Mouse (Mus musculus) liver, postnatal 0 days (tissue): ENCODE data around the gene Ypel2. TPM values are rescaled to one million over a fixed set of nuclear protein-coding genes. Genes with fewer than 3 reads are reported as not detected.

Experiments
- ATAC-seq: fragments of 200-750 bp; cut with Nextera tagmentation; 2 replicates; pipeline ENCODE4 v1.8.0; 2017; ENCODE audit warnings: mild to moderate bottlenecking, moderate library complexity
- DNase-seq: peaks from one replicate; pipeline ENCODE4 v3.0.0-alpha.2; 2016
- H3K27ac ChIP-seq: fragments of 300-500 bp; sonication (generic); 2 replicates; pipeline ENCODE4 v1.5.1; 2014; ENCODE audit warnings: antibody characterized with exemption, moderate library complexity, mild to moderate bottlenecking, low read depth
- H3K27me3 ChIP-seq: fragments of 300-500 bp; sonication (generic); 2 replicates; pipeline ENCODE4 v1.6.1; 2014; ENCODE audit warnings: low read length, control low read depth, mixed read lengths; ENCODE audit not compliant: insufficient read depth
- H3K36me3 ChIP-seq: fragments of 300-500 bp; sonication (generic); replicated peaks from 2 replicates; pipeline ENCODE4 v1.6.1; 2014; ENCODE audit warnings: mild to moderate bottlenecking, control low read depth, low read length, moderate library complexity, mixed read lengths; ENCODE audit not compliant: insufficient read depth
- H3K4me1 ChIP-seq: fragments of 300-500 bp; sonication (generic); 2 replicates; pipeline ENCODE4 v1.6.1; 2014; ENCODE audit warnings: antibody characterized with exemption, mild to moderate bottlenecking, control low read depth; ENCODE audit not compliant: insufficient read depth
- H3K4me2 ChIP-seq: fragments of 300-500 bp; sonication (generic); 2 replicates; pipeline ENCODE4 v1.6.1; 2014; ENCODE audit warnings: low read depth, mild to moderate bottlenecking, low read length, moderate library complexity, mixed read lengths
- H3K4me3 ChIP-seq: fragments of 300-500 bp; sonication (generic); 2 replicates; pipeline ENCODE4 v1.5.1; 2014; ENCODE audit warnings: low read depth, low read length
- H3K9ac ChIP-seq: fragments of 300-500 bp; sonication (generic); replicated peaks from 2 replicates; pipeline ENCODE4 v1.6.1; 2014; ENCODE audit warnings: mild to moderate bottlenecking, moderate library complexity
- H3K9me3 ChIP-seq: fragments of 300-500 bp; sonication (generic); 2 replicates; pipeline ENCODE4 v1.6.1; 2016; ENCODE audit warnings: mild to moderate bottlenecking, control low read depth, low read length, mixed read lengths
- CTCF ChIP-seq: sonication (generic); IDR thresholded peaks from 2 replicates; pipeline ENCODE4 v1.5.1; 2016; ENCODE audit warnings: antibody characterized with exemption, low read depth
- EP300 ChIP-seq: IDR thresholded peaks from 2 replicates; pipeline ENCODE4 v1.6.1; 2016; ENCODE audit warnings: antibody characterized with exemption, low read depth, mild to moderate bottlenecking
- WGBS: fragments of 180-500 bp; shearing (Covaris S2); extraction: QIAGEN DNeasy Blood & Tissue Kit; methylation state at CpG from one replicate; pipeline ENCODE4 v1.1.7; 2014; ENCODE audit not compliant: insufficient replicate concordance; 5-methylcytosine and 5-hydroxymethylcytosine counted together
- polyA plus RNA-seq: library from polyadenylated mRNA; unstranded; fragments of >200 nt; fragmentation: Nextera tagmentation; extraction: Ambion mirVana; gene quantifications from 2 replicates; pipeline ENCODE4 v1.2.1, GENCODE M21; 2015

The Ypel2 gene
- polyA plus RNA-seq, 1 experiment from 2014 or later = 2.1 TPM

DNA sequence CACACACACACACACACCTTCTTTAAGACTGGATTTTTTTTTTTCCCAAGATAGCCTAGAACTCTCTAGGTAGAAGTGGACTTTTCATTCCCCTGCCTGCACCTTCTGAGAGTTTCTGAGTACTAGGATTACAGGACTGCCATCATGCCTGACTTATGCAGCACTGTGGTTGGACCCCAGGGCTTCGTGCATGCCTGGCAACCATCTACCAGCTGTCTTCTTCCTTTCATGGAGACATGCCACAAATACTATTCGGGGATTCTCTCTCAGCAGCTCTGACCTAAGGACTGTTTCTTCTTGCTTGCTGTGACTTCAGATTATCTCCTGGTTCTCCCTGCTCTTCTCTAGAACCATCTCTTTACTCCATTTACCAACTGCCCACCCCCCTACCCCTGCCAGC lies 88.2 kb downstream of the Ypel2 start:
- Histone ChIP-seq H3K4me1 (peaks cover 9% of the 10 kb centered on the region), H3K4me2 (no peak overlapping the region), H3K4me3 (no peak overlapping the region), H3K9ac (no peak overlapping the region), H3K9me3 (no peaks in the 10 kb centered on the region), H3K36me3 (no peaks in the 10 kb centered on the region), H3K27me3 (no peaks in the 10 kb centered on the region), H3K27ac (no peak overlapping the region)
- 78% methylated on average over 2 of the region's 2 CpGs for WGBS
- DNase-seq = no peak
- no peak for TF ChIP-seq EP300
- TF ChIP-seq CTCF = no peak
- ATAC-seq = no peak

GRCm38 (mm10) chr11:86904706-86905105 lies 88.8 kb downstream of the Ypel2 start:
- H3K4me1 ChIP-seq = peaks cover 9% of the 10 kb centered on the region
- no peaks in the 10 kb centered on the region for H3K9me3 ChIP-seq
- no peaks in the 10 kb centered on the region for H3K36me3 ChIP-seq
- no peak overlapping the region for H3K4me3 ChIP-seq
- TF ChIP-seq CTCF (no peak), EP300 (no peak)
- no peaks in the 10 kb centered on the region for H3K27me3 ChIP-seq
- H3K27ac ChIP-seq = no peak overlapping the region
- no peak overlapping the region for H3K4me2 ChIP-seq
- DNase-seq = no peak
- no peak overlapping the region for H3K9ac ChIP-seq
- no peak for ATAC-seq
- WGBS = 64% methylated on average over 4 of the region's 4 CpGs

- Histone ChIP-seq H3K4me2 (no peak overlapping the region), H3K27me3 (no peaks in the 10 kb centered on the region), H3K27ac (no peak overlapping the region), H3K4me3 (no peak overlapping the region), H3K4me1 (peaks cover 6% of the 10 kb centered on the region; the same call in 1 of the 2 replicates), H3K9ac (no peak overlapping the region), H3K36me3 (no peaks in the 10 kb centered on the region), H3K9me3 (no peaks in the 10 kb centered on the region)
- TF ChIP-seq CTCF (no peak), EP300 (no peak)
- peak; percentile 24 for DNase-seq
- 0 out of 2 replicates have a peak, but pooled peaks have one; percentile 29 for ATAC-seq
- WGBS = 43% methylated on average over 2 of the region's 2 CpGs
Observed at GRCm38 (mm10) chr11:86898367-86898766, 95.1 kb downstream of the Ypel2 start.

- WGBS = 60% methylated on average over 3 of the region's 3 CpGs
- no peak for ATAC-seq
Observed at GRCm38 (mm10) chr11:86895567-86895966, 97.9 kb downstream of the Ypel2 start.

DNA sequence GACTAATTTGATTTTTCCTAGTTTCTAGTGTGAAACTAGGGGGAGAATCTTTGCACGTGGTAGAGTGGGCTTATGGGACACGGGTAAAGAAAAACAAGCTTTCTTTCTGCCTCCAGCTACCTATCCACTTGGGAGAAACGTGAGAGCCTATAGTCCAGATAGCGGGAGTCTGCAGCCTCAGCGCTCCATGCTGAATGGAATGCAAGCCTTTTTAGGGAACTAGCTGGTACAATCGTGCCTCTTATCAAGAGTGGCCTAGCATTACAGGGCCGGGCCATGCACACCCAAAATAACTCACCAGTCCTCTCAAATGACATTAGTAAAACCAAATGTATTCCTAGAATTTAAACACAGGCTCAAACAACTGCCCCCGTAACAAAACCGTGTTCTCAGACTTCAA lies 98.4 kb downstream of the Ypel2 start:
- no peak overlapping the region for H3K4me3 ChIP-seq
- H3K9me3 ChIP-seq = no peaks in the 10 kb centered on the region
- TF ChIP-seq EP300 = no peak
- no peak for TF ChIP-seq CTCF
- no peaks in the 10 kb centered on the region for H3K36me3 ChIP-seq
- H3K9ac ChIP-seq = no peak overlapping the region
- DNase-seq (no peak), ATAC-seq (no peak)
- peak overlapping the region; percentile 58; the same call in 1 of the 2 replicates for H3K27ac ChIP-seq
- peaks cover 6% of the 10 kb centered on the region; the same call in 1 of the 2 replicates for H3K4me1 ChIP-seq
- no peaks in the 10 kb centered on the region for H3K27me3 ChIP-seq
- WGBS = 50% methylated on average over 9 of the region's 9 CpGs
- no peak overlapping the region for H3K4me2 ChIP-seq

More at GRCm38 (mm10) chr11:86895567-86895966, 97.9 kb downstream of the Ypel2 start:
- Histone ChIP-seq H3K9me3 (no peaks in the 10 kb centered on the region), H3K9ac (no peak overlapping the region), H3K27ac (no peak overlapping the region), H3K4me2 (no peak overlapping the region), H3K36me3 (no peaks in the 10 kb centered on the region), H3K27me3 (no peaks in the 10 kb centered on the region), H3K4me1 (peaks cover 6% of the 10 kb centered on the region; the same call in 1 of the 2 replicates), H3K4me3 (no peak overlapping the region)
- TF ChIP-seq EP300 (no peak), CTCF (no peak)
- no peak for DNase-seq

DNA sequence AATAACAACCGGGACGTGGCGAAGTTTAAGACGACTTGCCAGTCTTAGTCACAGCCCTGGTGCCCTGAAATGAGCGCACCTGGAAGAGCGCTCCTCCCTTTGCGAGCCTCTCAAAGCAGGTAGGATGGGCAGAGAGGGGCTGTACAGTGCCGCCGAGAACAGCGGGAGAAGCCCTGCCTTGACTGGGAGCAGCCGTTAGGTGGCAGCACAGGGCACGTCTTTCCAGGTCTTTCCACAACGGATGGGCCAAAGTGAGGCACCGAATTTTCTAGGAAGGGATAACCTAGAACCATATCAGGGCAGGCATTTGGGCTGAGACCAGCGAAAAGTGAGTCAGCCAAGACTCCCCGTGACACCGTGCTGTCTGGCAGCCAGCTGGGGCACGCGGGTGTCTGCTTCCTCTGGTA lies 99.3 kb downstream of the Ypel2 start:
- peak; percentile 82 for ATAC-seq
- TF ChIP-seq CTCF (peak; percentile 93), EP300 (no peak)
- peak overlapping the region; percentile 58 for H3K27ac ChIP-seq

More for the DNA sequence above, 99.3 kb downstream of the Ypel2 start:
- Histone ChIP-seq H3K27me3 (no peaks in the 10 kb centered on the region), H3K4me2 (peak overlapping the region; percentile 56), H3K9me3 (no peaks in the 10 kb centered on the region), H3K9ac (0 out of 2 replicates have a peak overlapping the region, but pooled peaks have one; percentile 3), H3K36me3 (no peaks in the 10 kb centered on the region), H3K4me3 (peak overlapping the region; percentile 19), H3K4me1 (peaks cover 6% of the 10 kb centered on the region; the same call in 1 of the 2 replicates)
- 4% methylated on average over 19 of the region's 19 CpGs for WGBS
- DNase-seq = peak; percentile 83
